Mouse (Mus musculus): ENCODE measurements around the gene Fbxl5. TPM values are rescaled to one million over a fixed set of nuclear protein-coding genes. Genes with fewer than 3 reads are reported as not detected.
A peak's percentile ranks its signal among the peaks of the same experiment; 100 is the strongest.

Gene Fbxl5
- polyA plus RNA-seq, 1 experiment from 2014 or later: 42.6 TPM

DNA sequence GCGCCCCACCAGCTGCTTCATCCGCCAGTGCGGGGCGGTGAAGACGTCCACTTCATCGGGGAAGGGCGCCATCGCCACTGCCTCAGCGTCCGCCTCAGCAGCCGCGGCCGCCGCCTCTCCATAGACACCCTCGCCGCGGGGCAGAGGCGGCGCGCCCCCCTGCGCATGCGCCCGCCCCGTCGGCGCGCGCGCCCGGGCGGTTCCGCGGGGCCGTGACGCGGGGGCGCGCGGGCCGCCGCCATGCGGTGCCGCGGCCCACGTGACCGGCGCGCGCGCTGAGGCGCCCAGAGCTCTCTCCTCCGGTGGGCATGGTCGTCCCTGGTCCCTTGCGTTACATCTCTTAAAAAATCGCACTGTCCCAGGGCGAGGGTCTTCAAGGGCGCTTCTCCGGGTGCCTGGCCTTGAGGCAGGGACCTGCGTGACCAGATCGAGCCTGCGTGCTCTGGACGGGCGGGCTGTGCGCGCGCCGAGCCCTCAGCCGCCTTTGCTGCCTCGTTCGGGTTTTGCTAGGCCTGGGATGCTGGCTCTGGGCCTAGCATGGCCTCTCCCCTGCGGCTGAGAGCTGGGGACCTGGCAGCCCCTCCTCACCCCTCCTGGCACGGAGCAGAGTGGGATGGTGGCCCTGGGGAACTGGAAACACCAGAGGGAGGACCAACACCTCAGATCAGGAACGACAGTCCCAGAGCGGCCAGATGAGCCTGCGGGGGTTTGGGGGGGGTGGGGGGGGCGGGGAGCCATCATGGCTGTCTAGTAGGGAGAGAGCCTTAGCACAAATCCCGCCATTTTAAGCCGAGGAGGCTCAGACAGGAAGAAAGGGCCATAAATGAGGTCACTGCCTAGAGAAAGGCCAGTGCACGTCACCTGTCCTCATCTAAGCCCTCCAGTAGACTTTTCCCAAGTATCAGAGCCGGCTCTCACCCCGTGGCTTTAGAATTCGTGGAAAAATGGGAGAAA lies 39.2 kb downstream of the Fbxl5 start:
- Histone ChIP-seq H3K36me3 (no peaks in the 10 kb centered on the region), H3K4me3 (peak overlapping the region; percentile 94), H3K27me3 (no peaks in the 10 kb centered on the region), H3K9me3 (replicated peaks) (no peaks in the 10 kb centered on the region), H3K27ac (peak overlapping the region; percentile 92), H3K4me2 (peak overlapping the region; percentile 79), H3K9ac (peak overlapping the region; percentile 97), H3K4me1 (replicated peaks) (peaks cover 11% of the 10 kb centered on the region)
- ATAC-seq (replicated peaks; ENCODE audit: insufficient number of reproducible peaks, insufficient read depth, low FRiP score, low read depth): peak; percentile 89
- WGBS: 5% methylated on average over 79 of the region's 82 CpGs

DNA sequence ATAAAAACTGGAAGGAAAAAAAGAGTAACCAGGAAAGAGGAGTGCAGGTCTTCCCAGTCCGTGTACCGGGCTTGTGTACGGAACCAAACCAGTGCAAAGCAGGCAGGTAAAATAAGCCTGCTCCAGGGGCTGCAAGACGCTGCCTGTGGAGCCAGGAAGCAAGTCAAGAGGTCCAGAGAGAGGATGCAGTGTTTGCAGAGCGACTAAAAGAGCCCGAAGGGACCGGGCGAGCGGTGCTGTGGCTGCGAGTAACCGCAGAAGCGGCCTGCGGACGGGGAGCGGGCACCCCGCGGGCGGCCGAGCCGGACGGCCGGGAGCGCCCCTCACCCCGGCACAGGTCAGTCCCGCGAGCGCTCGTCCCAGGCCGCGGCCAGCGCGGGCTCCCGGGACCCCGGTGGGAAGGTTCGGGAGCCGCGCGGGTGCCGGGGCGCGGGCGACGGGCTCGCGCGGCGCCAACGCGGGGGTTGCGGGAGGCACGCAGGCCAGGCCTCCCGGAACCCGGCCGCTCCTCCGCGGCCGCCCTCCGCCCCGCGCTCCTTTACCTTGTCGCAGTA lies 39.9 kb downstream of the Fbxl5 start:
- peak overlapping the region; percentile 79 for H3K4me2 ChIP-seq
- 0% methylated on average over 57 of the region's 61 CpGs for WGBS
- peak overlapping the region; percentile 94 for H3K4me3 ChIP-seq
- H3K9me3 ChIP-seq (replicated peaks): no peaks in the 10 kb centered on the region
- H3K4me1 ChIP-seq (replicated peaks): peaks cover 19% of the 10 kb centered on the region
- ATAC-seq (replicated peaks; ENCODE audit: insufficient number of reproducible peaks, insufficient read depth, low FRiP score, low read depth): peak; percentile 66
- H3K9ac ChIP-seq: peak overlapping the region; percentile 97
- no peaks in the 10 kb centered on the region for H3K27me3 ChIP-seq
- H3K36me3 ChIP-seq: no peaks in the 10 kb centered on the region
- H3K27ac ChIP-seq: peak overlapping the region; percentile 92

DNA sequence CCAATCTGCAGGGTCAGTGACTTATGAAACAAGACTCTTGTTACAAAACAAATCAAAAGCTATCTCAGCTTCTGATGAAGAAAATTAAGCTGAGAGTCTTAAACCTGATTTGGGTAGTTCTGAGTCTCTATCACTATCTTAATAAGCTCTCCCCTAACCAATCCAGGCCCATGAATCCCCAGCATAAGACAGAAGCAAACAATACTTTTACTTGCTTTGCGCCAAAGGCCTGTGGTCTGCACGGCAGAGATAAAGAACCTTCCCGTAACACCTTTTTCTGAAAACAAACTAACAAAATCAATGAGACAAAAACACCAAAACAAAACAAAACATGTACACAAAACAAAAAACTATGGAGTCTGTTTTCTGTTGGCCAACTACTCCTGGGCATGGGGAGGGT lies 42.9 kb downstream of the Fbxl5 start:
- Histone ChIP-seq H3K27ac (no peak overlapping the region), H3K4me3 (no peak overlapping the region), H3K4me2 (no peak overlapping the region), H3K4me1 (replicated peaks) (peaks cover 26% of the 10 kb centered on the region), H3K9me3 (replicated peaks) (no peaks in the 10 kb centered on the region), H3K9ac (no peak overlapping the region), H3K36me3 (no peaks in the 10 kb centered on the region), H3K27me3 (no peaks in the 10 kb centered on the region)
- ATAC-seq (replicated peaks; ENCODE audit: insufficient number of reproducible peaks, insufficient read depth, low FRiP score, low read depth): no peak
- 78% methylated on average over 3 of the region's 3 CpGs for WGBS

DNA sequence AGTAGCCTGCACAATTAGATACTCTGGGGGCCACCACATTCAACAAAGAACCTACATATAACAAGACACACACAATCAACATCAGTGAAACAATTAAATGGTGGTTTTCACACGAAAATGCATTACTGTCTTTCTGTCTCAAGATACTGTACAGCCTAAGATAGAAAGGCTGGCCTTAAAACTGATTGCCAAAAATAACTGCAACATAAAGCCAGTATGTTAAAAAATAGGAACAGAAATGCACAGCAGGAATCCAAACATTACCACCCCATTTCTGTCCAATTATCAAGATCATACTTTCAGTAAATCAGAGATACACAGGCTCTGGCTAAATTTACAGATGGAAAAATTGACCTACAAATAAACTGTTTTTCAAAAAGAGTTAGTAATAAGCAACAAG lies 44.4 kb downstream of the Fbxl5 start:
- ATAC-seq (replicated peaks; ENCODE audit: insufficient number of reproducible peaks, insufficient read depth, low FRiP score, low read depth): no peak
- 14% methylated on average over 1 of the region's 1 CpGs for WGBS
- Histone ChIP-seq H3K4me2 (no peak overlapping the region), H3K27ac (peak overlapping the region; percentile 41; the same call in 1 of the 2 replicates), H3K9me3 (replicated peaks) (no peaks in the 10 kb centered on the region), H3K27me3 (no peaks in the 10 kb centered on the region), H3K4me1 (replicated peaks) (peaks cover 22% of the 10 kb centered on the region), H3K36me3 (no peaks in the 10 kb centered on the region), H3K9ac (no peak overlapping the region), H3K4me3 (no peak overlapping the region)

DNA sequence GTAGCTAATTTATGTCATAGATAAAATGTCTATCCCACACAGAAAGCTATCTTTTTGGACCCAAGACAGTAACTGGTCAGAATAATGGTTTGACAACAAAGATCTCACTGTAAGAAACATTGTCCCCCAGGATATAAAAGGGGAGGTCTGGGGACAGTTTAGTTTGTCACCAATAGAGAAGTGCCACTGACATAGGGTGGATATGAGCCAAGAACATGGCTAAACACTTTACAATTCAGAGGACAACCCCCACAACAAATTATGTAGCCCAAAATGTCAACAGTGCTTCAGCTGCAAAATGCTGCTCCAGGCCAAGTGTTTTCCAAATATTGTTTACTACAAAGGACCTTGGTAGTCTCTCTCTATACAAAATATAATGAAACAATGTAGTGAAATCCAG lies 45.0 kb downstream of the Fbxl5 start:
- ATAC-seq (replicated peaks; ENCODE audit: insufficient number of reproducible peaks, insufficient read depth, low FRiP score, low read depth): no peak
- Histone ChIP-seq H3K9ac (no peak overlapping the region), H3K9me3 (replicated peaks) (no peaks in the 10 kb centered on the region), H3K27me3 (no peaks in the 10 kb centered on the region), H3K27ac (peak overlapping the region; percentile 41; the same call in 1 of the 2 replicates), H3K4me3 (no peak overlapping the region), H3K36me3 (no peaks in the 10 kb centered on the region), H3K4me2 (no peak overlapping the region), H3K4me1 (replicated peaks) (peaks cover 22% of the 10 kb centered on the region)

DNA sequence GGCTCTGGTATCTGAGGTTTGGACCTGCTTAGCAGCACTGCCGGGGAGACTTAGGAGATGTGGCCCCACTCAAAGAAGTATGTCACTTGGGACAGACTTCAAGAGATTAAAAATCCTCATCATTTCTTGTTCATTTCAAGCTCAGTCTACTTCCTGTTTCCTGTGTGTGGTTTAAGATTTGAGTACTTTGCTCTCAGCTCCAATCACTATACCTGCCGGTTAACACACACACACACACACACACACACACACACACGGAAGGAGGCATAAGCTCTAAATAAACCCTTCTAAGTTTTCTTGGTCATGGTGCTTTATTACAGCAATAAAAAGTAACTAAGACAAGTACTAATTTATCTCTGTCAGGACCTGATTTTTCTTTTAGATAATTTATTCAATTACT lies 49.9 kb downstream of the Fbxl5 start:
- H3K4me2 ChIP-seq: no peak overlapping the region
- ATAC-seq (replicated peaks; ENCODE audit: insufficient number of reproducible peaks, insufficient read depth, low FRiP score, low read depth): no peak
- no peak overlapping the region for H3K27ac ChIP-seq
- no peak overlapping the region for H3K4me3 ChIP-seq
- peaks cover 27% of the 10 kb centered on the region for H3K36me3 ChIP-seq
- H3K27me3 ChIP-seq: no peaks in the 10 kb centered on the region
- H3K4me1 ChIP-seq (replicated peaks): peaks cover 8% of the 10 kb centered on the region
- no peaks in the 10 kb centered on the region for H3K9me3 ChIP-seq (replicated peaks)
- no peak overlapping the region for H3K9ac ChIP-seq
- 80% methylated on average over 3 of the region's 3 CpGs for WGBS

DNA sequence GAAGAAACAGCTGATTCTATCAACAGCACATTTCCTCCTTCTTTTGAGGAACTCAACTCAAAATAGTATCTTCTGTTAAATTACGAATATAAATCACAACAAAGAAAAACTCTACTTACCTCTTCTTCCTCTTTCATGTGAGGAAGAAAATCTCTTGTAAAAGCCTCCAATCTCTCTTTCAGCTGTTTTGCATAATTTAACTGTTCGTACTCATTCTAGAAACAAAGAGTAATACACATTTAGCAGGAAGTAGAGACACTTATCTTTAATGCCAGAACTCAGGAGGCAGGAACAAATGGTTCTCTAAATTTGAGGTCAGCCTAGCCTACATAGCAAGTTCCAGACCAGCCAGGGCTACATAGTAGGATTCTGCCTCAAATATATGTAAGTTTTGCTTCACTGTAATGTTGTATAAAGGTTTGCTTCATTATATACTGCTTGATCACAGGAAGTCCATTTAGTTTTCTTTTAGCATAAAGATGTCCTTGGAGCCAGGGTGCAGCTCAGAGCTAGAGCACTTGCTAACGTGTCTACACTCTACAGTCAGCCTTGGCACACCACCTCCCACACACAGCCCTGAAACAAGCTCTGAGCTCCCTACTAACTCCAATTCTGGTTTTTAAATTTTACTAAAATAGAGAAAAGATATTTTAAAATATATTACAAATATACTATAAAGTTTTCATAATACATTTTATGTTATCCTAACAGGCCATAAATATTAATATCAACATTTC lies 50.7 kb downstream of the Fbxl5 start:
- Histone ChIP-seq H3K9me3 (replicated peaks) (no peaks in the 10 kb centered on the region), H3K27me3 (no peaks in the 10 kb centered on the region), H3K9ac (no peak overlapping the region), H3K27ac (no peak overlapping the region), H3K4me3 (no peak overlapping the region), H3K4me2 (no peak overlapping the region), H3K4me1 (replicated peaks) (peaks cover 4% of the 10 kb centered on the region), H3K36me3 (peaks cover 29% of the 10 kb centered on the region)
- no peak for ATAC-seq (replicated peaks; ENCODE audit: insufficient number of reproducible peaks, insufficient read depth, low FRiP score, low read depth)
- WGBS: 75% methylated on average over 3 of the region's 3 CpGs

DNA sequence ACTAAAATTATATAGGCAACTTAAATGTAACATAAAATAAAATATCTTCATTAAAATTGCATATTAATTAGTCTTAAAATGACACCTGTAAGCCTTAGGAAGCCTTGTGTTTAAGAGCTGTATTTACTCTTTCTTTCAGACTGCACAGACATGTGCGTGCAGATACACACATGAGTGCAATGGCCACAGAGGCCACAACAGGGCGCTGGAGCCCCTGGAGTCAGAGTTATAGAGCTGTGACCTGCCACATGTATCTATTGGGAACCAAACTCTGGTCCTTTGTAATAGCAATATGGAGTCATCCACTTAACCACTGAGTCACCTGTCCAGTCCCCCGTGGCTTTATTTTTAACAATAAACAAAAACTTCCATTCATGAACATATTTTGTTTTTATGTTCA lies 72.3 kb downstream of the Fbxl5 start:
- H3K27me3 ChIP-seq: no peaks in the 10 kb centered on the region
- WGBS: 82% methylated on average over 3 of the region's 3 CpGs
- no peak for ATAC-seq (replicated peaks; ENCODE audit: insufficient number of reproducible peaks, insufficient read depth, low FRiP score, low read depth)
- H3K4me1 ChIP-seq (replicated peaks): no peaks in the 10 kb centered on the region
- H3K9me3 ChIP-seq (replicated peaks): no peaks in the 10 kb centered on the region
- peaks cover 15% of the 10 kb centered on the region for H3K36me3 ChIP-seq
- H3K4me3 ChIP-seq: no peak overlapping the region
- no peak overlapping the region for H3K9ac ChIP-seq
- no peak overlapping the region for H3K27ac ChIP-seq
- no peak overlapping the region for H3K4me2 ChIP-seq

DNA sequence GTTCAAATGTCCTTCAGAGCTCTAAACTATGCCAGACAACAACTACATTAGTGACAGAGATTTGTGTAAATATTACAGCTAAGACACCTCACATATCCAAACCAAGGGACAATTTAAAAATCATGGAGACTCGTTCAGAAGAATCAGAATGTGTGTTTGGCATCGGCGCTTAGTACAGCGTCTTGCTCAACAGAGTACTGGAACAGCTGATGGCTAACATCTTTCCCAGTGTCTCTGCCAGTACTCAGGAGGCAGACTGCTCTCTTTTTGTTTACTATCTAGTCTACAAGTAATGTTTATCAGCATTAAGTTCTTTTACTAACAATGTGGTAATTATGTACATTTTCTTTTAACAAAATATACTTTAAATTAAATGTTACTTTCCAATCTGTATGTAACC lies 73.4 kb downstream of the Fbxl5 start:
- no peak for ATAC-seq (replicated peaks; ENCODE audit: insufficient number of reproducible peaks, insufficient read depth, low FRiP score, low read depth)
- Histone ChIP-seq H3K36me3 (peaks cover 19% of the 10 kb centered on the region), H3K4me1 (replicated peaks) (no peaks in the 10 kb centered on the region), H3K27ac (no peak overlapping the region), H3K27me3 (no peaks in the 10 kb centered on the region), H3K9ac (no peak overlapping the region), H3K4me3 (no peak overlapping the region), H3K9me3 (replicated peaks) (no peaks in the 10 kb centered on the region), H3K4me2 (no peak overlapping the region)
- 90% methylated on average over 4 of the region's 4 CpGs for WGBS

DNA sequence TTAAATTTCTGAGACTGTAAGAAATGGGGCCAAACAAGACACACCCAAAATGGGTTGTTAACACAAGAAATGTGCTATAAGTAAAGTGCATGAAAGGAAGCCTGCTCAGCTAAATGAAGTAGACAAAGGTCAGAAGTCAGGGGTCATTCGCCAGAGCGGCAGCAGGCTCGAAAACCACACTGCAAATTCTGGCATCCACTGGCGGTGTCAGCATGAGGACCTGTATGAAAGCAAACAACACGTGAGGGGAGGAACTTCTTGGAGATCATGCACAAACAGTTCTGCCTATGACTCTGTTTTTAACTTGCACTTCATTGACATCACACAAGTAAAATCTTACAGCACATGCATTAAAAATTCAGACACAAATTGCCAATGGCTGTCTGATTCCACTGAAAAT lies 76.3 kb downstream of the Fbxl5 start:
- no peak overlapping the region for H3K4me3 ChIP-seq
- no peaks in the 10 kb centered on the region for H3K4me1 ChIP-seq (replicated peaks)
- H3K27ac ChIP-seq: no peak overlapping the region
- no peak overlapping the region for H3K9ac ChIP-seq
- no peaks in the 10 kb centered on the region for H3K27me3 ChIP-seq
- no peak overlapping the region for H3K4me2 ChIP-seq
- no peak for ATAC-seq (replicated peaks; ENCODE audit: insufficient number of reproducible peaks, insufficient read depth, low FRiP score, low read depth)
- peaks cover 37% of the 10 kb centered on the region for H3K36me3 ChIP-seq
- no peaks in the 10 kb centered on the region for H3K9me3 ChIP-seq (replicated peaks)
- 71% methylated on average over 5 of the region's 5 CpGs for WGBS

DNA sequence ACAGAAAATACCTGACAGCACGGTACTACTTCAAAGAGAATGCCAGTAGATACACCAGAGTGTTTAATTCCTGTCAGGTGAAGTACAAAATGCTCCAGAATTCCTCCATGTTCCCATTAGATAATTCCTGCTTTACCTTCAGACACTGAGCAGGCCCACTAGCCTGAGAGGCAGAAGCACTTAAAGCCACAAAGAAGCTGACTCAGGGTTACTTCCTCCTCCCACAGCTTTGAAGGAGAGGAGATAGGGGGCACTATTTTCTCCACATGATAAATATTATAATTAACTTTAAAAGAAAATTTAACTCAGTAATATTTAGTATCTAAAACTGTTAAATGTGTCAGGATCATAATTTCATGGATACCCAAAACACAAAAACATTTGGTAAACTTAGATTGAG lies 77.3 kb downstream of the Fbxl5 start:
- 87% methylated on average over 1 of the region's 1 CpGs for WGBS
- no peaks in the 10 kb centered on the region for H3K9me3 ChIP-seq (replicated peaks)
- no peak overlapping the region for H3K4me2 ChIP-seq
- ATAC-seq (replicated peaks; ENCODE audit: insufficient number of reproducible peaks, insufficient read depth, low FRiP score, low read depth): no peak
- no peaks in the 10 kb centered on the region for H3K4me1 ChIP-seq (replicated peaks)
- H3K4me3 ChIP-seq: no peak overlapping the region
- H3K9ac ChIP-seq: no peak overlapping the region
- no peak overlapping the region for H3K27ac ChIP-seq
- H3K36me3 ChIP-seq: peaks cover 39% of the 10 kb centered on the region
- no peaks in the 10 kb centered on the region for H3K27me3 ChIP-seq

Data from heart, embryonic 15.5 days (tissue).